In the genomic region with DNA sequence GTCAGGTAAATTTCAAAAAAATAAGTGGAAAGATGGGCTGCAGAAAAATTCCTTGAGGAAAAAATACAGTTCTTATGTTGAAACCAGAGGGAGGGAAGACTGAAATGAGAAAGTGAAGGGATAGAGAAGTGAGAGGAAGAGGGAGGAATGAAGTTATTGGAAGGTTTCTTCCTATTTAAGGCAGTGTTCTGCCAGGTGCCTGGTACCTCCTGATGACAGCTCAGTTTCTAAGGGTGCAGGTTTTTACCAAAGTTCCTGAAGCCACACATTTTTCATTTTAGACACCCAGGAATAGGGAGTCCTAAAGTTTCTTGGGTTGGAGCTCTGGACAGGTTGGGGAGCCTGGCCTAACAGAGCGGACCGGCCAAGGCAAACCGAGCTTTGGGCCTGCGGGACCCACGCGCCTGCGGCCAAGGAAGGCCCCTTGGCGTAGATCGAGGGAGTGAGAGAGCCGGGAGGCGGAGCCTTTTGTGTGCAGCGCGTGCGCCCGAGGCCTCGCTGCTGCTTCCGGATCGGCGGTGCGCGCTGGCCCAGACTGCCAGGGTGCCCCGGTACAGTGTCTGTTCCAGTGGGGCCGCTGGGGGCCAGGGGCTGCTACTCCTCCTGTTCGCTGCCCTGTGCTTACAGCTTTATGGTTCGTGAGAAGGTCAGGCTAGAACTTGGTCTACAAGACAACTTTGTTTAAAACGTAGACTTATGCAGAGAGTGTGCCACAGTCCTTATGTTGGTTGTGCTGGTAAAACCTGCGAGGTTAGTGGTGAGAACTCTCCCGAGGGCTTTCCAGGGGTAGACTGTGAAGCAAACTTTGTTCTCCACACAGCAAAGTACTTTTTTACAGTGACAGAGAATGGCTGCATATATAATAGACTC, we compare ENCODE assay signal across 8 mouse cellular contexts. TPM values are rescaled to one million over a fixed set of nuclear protein-coding genes. Genes with fewer than 3 reads are reported as not detected.
DNase-seq lines count a peak whose midpoint lies in the region; ATAC-seq and TF ChIP-seq lines count a peak whose summit lies in the region.

No protein-coding gene starts in this region.

- H3K27me3 ChIP-seq in forebrain, embryonic 11.5 days (ENCODE audit: control insufficient read depth, insufficient read depth, low read length): no peaks in the 10 kb centered on the region

- no peak for TF ChIP-seq POLR2A in bone marrow macrophage, adult 2 months (IDR thresholded peaks at IDR 0.05; ENCODE audit: borderline replicate concordance, low read depth, low read length)

- peak overlapping the region; percentile 78 for H3K4me2 ChIP-seq in forebrain, embryonic 11.5 days (ENCODE audit: low read depth, low read length, severe bottlenecking)

- no peak overlapping the region for H3K27ac ChIP-seq in ES-E14 (ENCODE audit: insufficient read depth, low read depth, low read length, poor library complexity, severe bottlenecking)
- peak overlapping the region; percentile 41 for H3K27ac ChIP-seq in bone marrow macrophage, adult 2 months (ENCODE audit: insufficient read depth, low read depth, low read length)
- H3K27ac ChIP-seq in forebrain, embryonic 11.5 days (ENCODE audit: low read depth, low read length): no peak overlapping the region

- H3K4me3 ChIP-seq in ES-E14 (ENCODE audit: insufficient read depth in 1 of 2, low read depth in 1 of 2, low read length in 2 of 2, poor library complexity in 1 of 2, severe bottlenecking in 1 of 2): peak overlapping the region; percentile 66 to 75
- H3K4me3 ChIP-seq in bone marrow macrophage, adult 2 months (ENCODE audit: insufficient read depth, low read length): peak overlapping the region; percentile 68
- peak overlapping the region; percentile 35 for H3K4me3 ChIP-seq in forebrain, embryonic 11.5 days (ENCODE audit: low read depth, low read length)

- peak; percentile 82 for ATAC-seq in forebrain, embryonic 11.5 days (replicated peaks; ENCODE audit: low FRiP score)
- ATAC-seq in megakaryocyte progenitor cell, adult 5-6 weeks (replicated peaks; ENCODE audit: poor library complexity): peak; percentile 99

- peak; percentile 57 for DNase-seq in ES-E14 (ENCODE audit: low read depth, low spot score)
- peak; percentile 84 for DNase-seq in forebrain, embryonic 11.5 days (ENCODE audit: low spot score)
- peak; percentile 67 for DNase-seq in heart, postnatal 25 days (ENCODE audit: low spot score)
- peak; percentile 30 to 38 for DNase-seq in layer of hippocampus, postnatal 36 days
- DNase-seq in right cerebral cortex, postnatal 4 days: peak; percentile 38
- peak; percentile 78 for DNase-seq in yolk sac, embryonic 10.5 days (ENCODE audit: low spot score)

- 3% methylated on average over 28 of the region's 28 CpGs for WGBS in forebrain, embryonic 11.5 days

- no peaks in the 10 kb centered on the region for H3K36me3 ChIP-seq in ES-E14 (ENCODE audit: control insufficient read depth, insufficient read depth, low read length, poor library complexity, severe bottlenecking)
- H3K36me3 ChIP-seq in forebrain, embryonic 11.5 days (ENCODE audit: control insufficient read depth, insufficient read depth, low read length): no peaks in the 10 kb centered on the region

- peaks cover 5 to 10% of the 10 kb centered on the region in 2 experiments; a peak in 2 of 4 replicates for H3K4me1 ChIP-seq in ES-E14 (ENCODE audit: control insufficient read depth in 2 of 2, insufficient read depth in 2 of 2, low read length in 2 of 2, poor library complexity in 1 of 2)
- peaks cover 24% of the 10 kb centered on the region for H3K4me1 ChIP-seq in bone marrow macrophage, adult 2 months (ENCODE audit: control insufficient read depth, insufficient read depth, low read length)
- peaks cover 6% of the 10 kb centered on the region; the same call in 1 of the 2 replicates for H3K4me1 ChIP-seq in forebrain, embryonic 11.5 days (replicated peaks; ENCODE audit: control insufficient read depth, insufficient read depth, low read length)

- in situ Hi-C loops in ES-E14 (cut with MboI; ENCODE audit: low sequenced_read_pairs in 2 of 2, unreplicated experiment in 2 of 2): no loop called here

- H3K9me3 ChIP-seq in ES-E14 (ENCODE audit: control insufficient read depth, insufficient read depth, low read depth, low read length): no peaks in the 10 kb centered on the region
- no peaks in the 10 kb centered on the region for H3K9me3 ChIP-seq in forebrain, embryonic 11.5 days (ENCODE audit: control insufficient read depth, low read length)

- peak overlapping the region; percentile 77 for H3K9ac ChIP-seq in ES-E14 (ENCODE audit: insufficient read depth, low read depth, low read length, poor library complexity, severe bottlenecking)
- H3K9ac ChIP-seq in forebrain, embryonic 11.5 days (ENCODE audit: low read length): peak overlapping the region; percentile 69

- no peak for TF ChIP-seq CTCF in bone marrow macrophage, adult 2 months (IDR thresholded peaks at IDR 0.05; ENCODE audit: low read depth, low read length)

- intact Hi-C loops in heart, postnatal 25 days (cut with DNase I): loop anchor here (2.0 to 5.0 kb wide), 2 partner anchors 19 to 42 kb away; partner anchors contain the start of gene Zfp148

TF ChIP-seq in ES-E14, 5 proteins besides CTCF, POLR2A, EP300 and RAD21:
- TF ChIP-seq HCFC1 (IDR thresholded peaks at IDR 0.05; ENCODE audit: borderline replicate concordance, insufficient read depth, low read length) (peak; percentile 45; the same call in 1 of the 2 replicates), ZNF384 (IDR thresholded peaks at IDR 0.05; ENCODE audit: low read depth, low read length) (no peak)

RNA-seq across cellular contexts. Expression of gene Zfp148, which starts 19.5 kb away (rescaled TPM):
- 14.6 and 19.5 TPM in 2 replicates for total RNA-seq in ES-E14 (2012; rRNA removed)
- polyA plus RNA-seq in bone marrow macrophage, adult 2 months (2012; ENCODE audit: insufficient read depth, insufficient read length, missing spikeins): 31.9 and 34.3 TPM in 2 replicates
- polyA plus RNA-seq in forebrain, embryonic 11.5 days (2014; fragmentation: Nextera tagmentation; extraction: Ambion mirVana): 52.7 and 54.1 TPM in 2 replicates
- total RNA-seq in heart, postnatal 25 days (2021): 10 to 100 TPM; 36.1 to 38.0 TPM
- total RNA-seq in layer of hippocampus, postnatal 36 days (2021): 100 to 1,000 TPM; 159 to 164 TPM
- 67.0 and 73.5 TPM in 2 replicates for total RNA-seq in megakaryocyte progenitor cell, adult 5-6 weeks (2015)
- 29.4 and 30.3 TPM in 2 replicates for total RNA-seq in megakaryocyte progenitor cell, adult 5-6 weeks (2017)

Comparison
In these comparisons a context has a peak if more than half of its experiments do, and no peak if none do; other contexts are left out.
1. DNase-seq: peak in every context shown above with its lines; median percentile 84 in forebrain, embryonic 11.5 days; 78 in yolk sac, embryonic 10.5 days; 67 in heart, postnatal 25 days; 57 in ES-E14; 38 in right cerebral cortex, postnatal 4 days; 34 in layer of hippocampus, postnatal 36 days.